Mouse (Mus musculus) liver, embryonic 16.5 days (tissue): ENCODE data around the gene Brinp3. TPM values are rescaled to one million over a fixed set of nuclear protein-coding genes. Genes with fewer than 3 reads are reported as not detected.
A peak's percentile ranks its signal among the peaks of the same experiment; 100 is the strongest.
"Not testable (repeated sequence)": the region's sequence is repeated elsewhere in the genome, so short reads cannot be mapped to it uniquely, and the experiment has no call there.

Experiments
- ATAC-seq: fragments of 200-750 bp; cut with Nextera tagmentation; 2 replicates; pipeline ENCODE4 v1.8.0; 2017; ENCODE audit warnings: low read depth, mild to moderate bottlenecking, moderate number of reproducible peaks, moderate library complexity
- H3K27ac ChIP-seq: fragments of 300-500 bp; sonication (generic); 2 replicates; pipeline ENCODE4 v1.5.1; 2014; ENCODE audit warnings: mild to moderate bottlenecking, low read length
- H3K27me3 ChIP-seq: fragments of 300-500 bp; sonication (generic); 2 replicates; pipeline ENCODE4 v1.6.1; 2014; ENCODE audit warnings: low read depth, low read length, mixed read lengths; ENCODE audit not compliant: control insufficient read depth, insufficient read depth
- H3K36me3 ChIP-seq: fragments of 300-500 bp; sonication (generic); 2 replicates; pipeline ENCODE4 v1.6.1; 2014; ENCODE audit warnings: mild to moderate bottlenecking; ENCODE audit not compliant: control insufficient read depth, insufficient read depth
- H3K4me1 ChIP-seq: fragments of 300-500 bp; sonication (generic); 2 replicates; pipeline ENCODE4 v1.6.1; 2014; ENCODE audit warnings: low read depth, low read length, mixed read lengths; ENCODE audit not compliant: control insufficient read depth
- H3K4me2 ChIP-seq: fragments of 300-500 bp; sonication (generic); 2 replicates; pipeline ENCODE4 v1.6.1; 2014; ENCODE audit warnings: low read depth, low read length, mixed read lengths
- H3K4me3 ChIP-seq: fragments of 300-500 bp; sonication (generic); 2 replicates; pipeline ENCODE4 v1.5.1; 2014; ENCODE audit warnings: low read depth, mild to moderate bottlenecking, low read length
- H3K9ac ChIP-seq: fragments of 300-500 bp; sonication (generic); 2 replicates; pipeline ENCODE4 v1.6.1; 2014; ENCODE audit warnings: low read depth, low read length
- H3K9me3 ChIP-seq: fragments of 300-500 bp; sonication (generic); replicated peaks from 2 replicates; pipeline ENCODE4 v1.6.1; 2016; ENCODE audit warnings: low read length; ENCODE audit not compliant: control insufficient read depth
- WGBS: fragments of 180-500 bp; shearing (Covaris S2); extraction: QIAGEN DNeasy Blood & Tissue Kit; methylation state at CpG from one replicate; pipeline ENCODE4 v1.1.7; 2014; ENCODE audit not compliant: insufficient replicate concordance; 5-methylcytosine and 5-hydroxymethylcytosine counted together
- polyA plus RNA-seq: library from polyadenylated mRNA; unstranded; fragments of >200 nt; fragmentation: Nextera tagmentation; extraction: Ambion mirVana; gene quantifications from 2 replicates; pipeline ENCODE4 v1.2.1, GENCODE M21; 2015

Gene Brinp3
- polyA plus RNA-seq, 1 experiment from 2014 or later: 0.02 TPM

DNA sequence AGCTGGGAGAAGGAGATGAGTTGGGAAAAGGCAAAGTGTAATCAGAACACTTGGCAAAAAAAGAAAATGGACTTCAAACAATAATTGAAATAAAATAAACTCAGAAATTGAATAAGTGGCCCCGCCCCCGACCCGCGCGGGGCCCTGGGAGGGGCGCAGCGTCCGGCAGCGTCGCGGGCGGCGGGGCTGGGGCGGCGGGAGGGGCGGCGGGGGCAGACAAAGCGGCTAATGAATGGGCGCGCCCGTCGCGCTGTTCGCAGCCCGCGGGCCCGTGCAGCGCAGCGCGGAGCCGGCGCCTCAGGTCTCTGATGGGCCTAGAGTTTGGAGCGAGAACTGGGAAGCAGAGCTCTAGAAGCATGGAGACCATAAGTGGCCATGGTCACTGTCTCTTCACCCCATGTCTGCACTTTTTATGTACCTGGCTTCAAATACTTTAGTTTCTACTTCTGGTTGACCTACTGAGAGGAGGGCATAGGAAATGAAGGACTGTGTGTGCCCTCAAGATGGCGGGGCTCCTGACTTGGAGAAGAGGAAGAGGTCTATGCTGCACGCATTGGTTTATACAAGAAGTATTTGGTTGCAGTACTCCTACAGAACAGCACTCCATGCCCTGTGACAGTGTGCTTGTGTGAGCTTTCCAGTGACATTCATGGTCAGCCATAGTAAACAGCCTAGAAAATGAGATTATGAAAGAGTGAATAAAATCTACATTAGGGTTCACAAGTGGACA, 230.4 kb downstream of the Brinp3 start:
- H3K4me2 ChIP-seq: 0 out of 2 replicates have a peak overlapping the region, but pooled peaks have one; percentile 36
- not testable (repeated sequence) for H3K27ac ChIP-seq, H3K4me1 ChIP-seq, H3K36me3 ChIP-seq, H3K27me3 ChIP-seq, H3K9me3 ChIP-seq, H3K9ac ChIP-seq, H3K4me3 ChIP-seq
- peak; percentile 63; the same call in 1 of the 2 replicates for ATAC-seq
- 1% methylated on average over 25 of the region's 35 CpGs for WGBS

DNA sequence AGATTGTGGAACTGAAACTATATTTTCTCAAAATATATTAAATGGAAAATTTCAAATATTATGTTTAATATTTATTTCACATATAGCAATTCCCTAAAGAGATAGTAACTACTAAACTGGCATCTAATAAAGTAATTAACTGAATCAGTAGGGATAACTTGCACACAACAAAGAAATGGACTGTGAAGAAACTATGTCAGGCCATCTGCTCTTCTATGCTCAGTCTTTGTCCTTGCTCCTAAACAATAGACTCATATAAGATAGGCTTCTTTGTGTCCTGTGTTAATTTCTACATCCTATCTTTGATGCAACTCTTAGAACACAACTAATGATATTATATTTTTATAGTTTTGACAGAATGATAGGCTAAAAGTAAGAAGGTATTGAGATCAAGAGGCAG, 256.5 kb downstream of the Brinp3 start:
- Histone ChIP-seq H3K4me3 (no peak overlapping the region), H3K9me3 (no peaks in the 10 kb centered on the region), H3K27ac (no peak overlapping the region), H3K4me1 (no peaks in the 10 kb centered on the region), H3K9ac (no peak overlapping the region), H3K36me3 (no peaks in the 10 kb centered on the region), H3K27me3 (no peaks in the 10 kb centered on the region), H3K4me2 (no peak overlapping the region)
- ATAC-seq: no peak

DNA sequence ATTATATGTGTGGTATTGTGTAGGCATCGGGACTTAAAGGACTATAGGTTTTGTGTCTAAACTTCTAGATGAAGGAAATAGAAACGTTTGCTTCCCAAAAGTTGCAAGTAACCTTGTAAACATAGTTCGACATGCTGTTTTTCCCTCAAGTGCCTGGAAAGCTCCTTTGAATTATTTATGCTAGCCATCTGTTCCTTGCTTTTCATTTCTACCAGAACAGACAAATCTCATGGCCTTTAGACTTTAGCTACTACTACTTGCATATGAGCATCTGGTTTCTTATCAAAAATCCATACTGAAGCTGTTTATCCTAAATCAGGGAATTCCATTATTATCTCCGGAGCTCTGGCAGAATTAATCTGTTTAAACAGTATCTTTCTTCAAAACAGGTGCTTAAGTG, 288.7 kb downstream of the Brinp3 start:
- Histone ChIP-seq H3K9me3 (no peaks in the 10 kb centered on the region), H3K36me3 (no peaks in the 10 kb centered on the region), H3K4me2 (no peak overlapping the region), H3K27ac (no peak overlapping the region), H3K4me1 (no peaks in the 10 kb centered on the region), H3K4me3 (no peak overlapping the region), H3K27me3 (no peaks in the 10 kb centered on the region), H3K9ac (no peak overlapping the region)
- no peak for ATAC-seq
- WGBS: 41% methylated on average over 4 of the region's 4 CpGs

DNA sequence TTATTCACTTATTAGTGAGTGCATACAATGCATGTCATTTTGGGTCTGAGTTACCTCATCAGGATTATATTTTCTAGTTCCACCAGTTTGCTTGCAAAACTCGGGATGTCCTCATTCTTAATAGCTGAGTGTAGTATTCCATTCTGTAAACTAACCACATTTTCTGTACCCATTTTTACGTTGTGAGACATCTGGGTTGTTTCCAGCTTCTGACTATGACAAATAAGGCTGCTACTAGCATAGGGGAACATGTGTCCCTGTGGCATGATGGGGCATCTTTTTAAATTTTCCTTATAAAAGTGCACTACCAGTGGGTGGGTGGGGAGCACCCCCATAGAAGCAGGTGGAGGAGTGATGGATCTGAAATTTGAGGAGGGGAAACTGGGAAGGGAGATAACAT, 292.7 kb downstream of the Brinp3 start:
- H3K36me3 ChIP-seq: no peaks in the 10 kb centered on the region
- no peak overlapping the region for H3K4me3 ChIP-seq
- H3K9ac ChIP-seq: no peak overlapping the region
- 43% methylated on average over 2 of the region's 2 CpGs for WGBS
- no peak overlapping the region for H3K27ac ChIP-seq
- ATAC-seq: no peak
- H3K27me3 ChIP-seq: no peaks in the 10 kb centered on the region
- no peak overlapping the region for H3K4me2 ChIP-seq
- no peaks in the 10 kb centered on the region for H3K9me3 ChIP-seq
- H3K4me1 ChIP-seq: no peaks in the 10 kb centered on the region

- H3K4me2 ChIP-seq: no peak overlapping the region
- no peak overlapping the region for H3K27ac ChIP-seq
- no peaks in the 10 kb centered on the region for H3K27me3 ChIP-seq
- H3K36me3 ChIP-seq: no peaks in the 10 kb centered on the region
- no peaks in the 10 kb centered on the region for H3K9me3 ChIP-seq
- H3K4me3 ChIP-seq: no peak overlapping the region
- no peak overlapping the region for H3K9ac ChIP-seq
- no peaks in the 10 kb centered on the region for H3K4me1 ChIP-seq
- ATAC-seq: no peak
These were observed 298.3 kb downstream of the Brinp3 start for GRCm38 (mm10) chr1:146792826-146793225.

DNA sequence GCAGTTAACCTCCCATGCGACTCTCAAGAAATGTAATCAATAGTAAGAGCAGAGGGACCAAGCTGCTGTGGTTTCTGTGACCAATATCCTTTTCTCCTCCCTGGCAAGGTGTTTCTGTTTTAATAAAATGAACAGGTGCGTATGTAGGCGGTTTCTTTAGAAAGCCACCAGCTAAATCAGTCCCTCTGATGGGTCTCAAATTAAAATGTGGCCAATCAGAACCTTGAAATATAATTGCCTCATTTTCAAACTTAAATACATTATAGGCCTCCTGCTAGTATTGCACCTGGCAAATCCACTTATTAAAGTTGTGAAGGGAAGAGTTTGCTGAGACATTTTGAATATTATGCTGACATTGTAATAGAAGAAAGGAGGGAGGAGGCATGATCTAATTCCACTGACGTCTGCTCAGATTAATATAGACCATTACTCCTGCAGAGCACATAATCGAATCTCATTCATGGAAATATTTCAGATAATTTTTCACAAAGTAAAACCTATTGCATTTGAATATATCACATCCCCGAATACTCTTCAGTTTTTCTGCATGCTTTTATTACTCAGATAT, 305.5 kb downstream of the Brinp3 start:
- no peaks in the 10 kb centered on the region for H3K36me3 ChIP-seq
- no peak overlapping the region for H3K4me2 ChIP-seq
- H3K9ac ChIP-seq: no peak overlapping the region
- H3K4me1 ChIP-seq: no peaks in the 10 kb centered on the region
- no peaks in the 10 kb centered on the region for H3K27me3 ChIP-seq
- H3K9me3 ChIP-seq: no peaks in the 10 kb centered on the region
- H3K27ac ChIP-seq: no peak overlapping the region
- H3K4me3 ChIP-seq: no peak overlapping the region
- 57% methylated on average over 6 of the region's 6 CpGs for WGBS
- no peak for ATAC-seq

GRCm38 (mm10) chr1:146801821-146802220, 307.3 kb downstream of the Brinp3 start:
- H3K4me1 ChIP-seq: no peaks in the 10 kb centered on the region
- H3K4me3 ChIP-seq: no peak overlapping the region
- H3K36me3 ChIP-seq: no peaks in the 10 kb centered on the region
- no peaks in the 10 kb centered on the region for H3K9me3 ChIP-seq
- WGBS: 66% methylated on average over 3 of the region's 3 CpGs
- no peak overlapping the region for H3K27ac ChIP-seq
- no peak for ATAC-seq
- H3K27me3 ChIP-seq: no peaks in the 10 kb centered on the region
- no peak overlapping the region for H3K4me2 ChIP-seq
- H3K9ac ChIP-seq: no peak overlapping the region

- no peak overlapping the region for H3K4me2 ChIP-seq
- no peaks in the 10 kb centered on the region for H3K27me3 ChIP-seq
- no peak overlapping the region for H3K4me3 ChIP-seq
- H3K9me3 ChIP-seq: no peaks in the 10 kb centered on the region
- no peak overlapping the region for H3K27ac ChIP-seq
- 58% methylated on average over 4 of the region's 4 CpGs for WGBS
- no peaks in the 10 kb centered on the region for H3K4me1 ChIP-seq
- no peak for ATAC-seq
- no peaks in the 10 kb centered on the region for H3K36me3 ChIP-seq
- no peak overlapping the region for H3K9ac ChIP-seq
These were observed 313.2 kb downstream of the Brinp3 start for GRCm38 (mm10) chr1:146807765-146808164.

DNA sequence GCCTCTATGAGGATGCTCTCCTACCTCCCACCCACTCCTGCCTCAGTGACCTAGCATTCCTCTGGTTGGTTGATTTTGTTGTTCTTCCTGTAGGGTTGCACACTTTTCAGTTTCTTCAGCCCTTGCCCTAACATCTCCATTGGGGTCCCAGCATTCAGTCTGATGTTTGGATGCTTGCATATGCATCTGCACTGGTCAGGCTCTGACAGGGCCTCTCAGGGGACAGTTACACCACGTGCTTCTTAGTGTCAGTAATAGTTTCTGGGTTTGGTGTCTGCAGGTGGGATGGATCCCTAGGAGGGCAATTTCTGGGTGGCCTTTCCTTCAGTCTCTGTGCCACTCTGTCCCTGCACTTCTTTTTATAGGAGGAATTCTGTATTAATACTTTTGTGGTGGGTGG, 339.3 kb downstream of the Brinp3 start:
- Histone ChIP-seq H3K4me1 (no peaks in the 10 kb centered on the region), H3K27me3 (no peaks in the 10 kb centered on the region), H3K9me3 (no peaks in the 10 kb centered on the region), H3K27ac (no peak overlapping the region), H3K36me3 (no peaks in the 10 kb centered on the region), H3K4me2 (no peak overlapping the region), H3K9ac (no peak overlapping the region), H3K4me3 (no peak overlapping the region)
- WGBS: 11% methylated on average over 1 of the region's 1 CpGs
- no peak for ATAC-seq
